Mouse (Mus musculus) ES-E14 (cell line): ENCODE data around the gene Slc30a1.

Experiments
- CHD2 ChIP-seq: IDR thresholded peaks from 2 replicates; pipeline ENCODE4 v1.6.1; 2014; ENCODE audit warnings: mild to moderate bottlenecking, low read depth, low read length, inconsistent platforms
- HCFC1 ChIP-seq: IDR thresholded peaks from 2 replicates; pipeline ENCODE4 v1.6.1; 2012; ENCODE audit warnings: low read length, inconsistent platforms, borderline replicate concordance; ENCODE audit not compliant: insufficient read depth
- MAFK ChIP-seq: IDR thresholded peaks from 2 replicates; pipeline ENCODE4 v1.6.1; 2014; ENCODE audit warnings: mild to moderate bottlenecking, low read depth, low read length, inconsistent platforms; ENCODE audit not compliant: insufficient read depth
- ZC3H11A ChIP-seq: IDR thresholded peaks from 2 replicates; pipeline ENCODE4 v1.6.1; 2012; ENCODE audit warnings: low read depth, mild to moderate bottlenecking, inconsistent platforms, low read length, borderline replicate concordance
- ZNF384 ChIP-seq: IDR thresholded peaks from 2 replicates; pipeline ENCODE4 v1.6.1; 2012; ENCODE audit warnings: low read depth, low read length, inconsistent platforms

DNA sequence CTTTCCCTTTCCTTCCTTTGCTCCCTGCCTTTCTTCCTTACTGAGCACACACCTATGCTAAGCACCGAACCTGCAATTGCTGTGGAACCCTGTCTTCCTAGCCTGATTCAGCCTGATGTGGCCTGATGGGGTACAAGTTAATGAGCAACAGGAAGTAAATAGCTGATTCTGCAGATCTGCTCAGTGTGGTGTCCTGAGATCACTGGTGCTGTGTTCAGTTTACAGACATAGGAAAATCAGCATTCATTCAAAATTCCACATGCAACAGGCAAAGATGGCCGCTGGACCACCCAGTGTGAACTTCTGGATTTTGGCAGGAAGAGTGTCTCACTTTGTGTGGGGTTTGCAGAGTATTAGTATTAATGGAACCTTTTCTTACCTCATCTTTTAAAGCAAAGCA is 12.8 kb downstream of the Slc30a1 start:
- no peak for TF ChIP-seq CHD2
- no peak for TF ChIP-seq HCFC1
- no peak for TF ChIP-seq MAFK
- no peak for TF ChIP-seq ZNF384
- TF ChIP-seq ZC3H11A, result no peak
